Mouse (Mus musculus) left cerebral cortex, postnatal 36 days (tissue): ENCODE measurements around the gene Spata33. TPM values are rescaled to one million over a fixed set of nuclear protein-coding genes. Genes with fewer than 3 reads are reported as not detected.
"Not testable (repeated sequence)": the region's sequence is repeated elsewhere in the genome, so short reads cannot be mapped to it uniquely, and the experiment has no call there.

Experiments
- DNase-seq, 2 experiments: peaks; one replicate each; pipeline ENCODE4 v3.0.0; 2021 to 2022; ENCODE audit warnings: low spot score in 2 of 2, mixed read lengths in 1 of 2
- intact Hi-C: fragments of 180-260 bp; cut with DNase I; formaldehyde crosslinking; loops from one replicate; pipeline ENCODE4 v1.15.1; 2025
- total RNA-seq, 2 experiments: library from RNA; stranded (reverse); gene quantifications; 2 replicates each; pipeline ENCODE4 v1.2.3; 2021

Spata33 gene
- total RNA-seq, 2 experiments from 2014 or later: 6.4 to 7.5 TPM

DNA sequence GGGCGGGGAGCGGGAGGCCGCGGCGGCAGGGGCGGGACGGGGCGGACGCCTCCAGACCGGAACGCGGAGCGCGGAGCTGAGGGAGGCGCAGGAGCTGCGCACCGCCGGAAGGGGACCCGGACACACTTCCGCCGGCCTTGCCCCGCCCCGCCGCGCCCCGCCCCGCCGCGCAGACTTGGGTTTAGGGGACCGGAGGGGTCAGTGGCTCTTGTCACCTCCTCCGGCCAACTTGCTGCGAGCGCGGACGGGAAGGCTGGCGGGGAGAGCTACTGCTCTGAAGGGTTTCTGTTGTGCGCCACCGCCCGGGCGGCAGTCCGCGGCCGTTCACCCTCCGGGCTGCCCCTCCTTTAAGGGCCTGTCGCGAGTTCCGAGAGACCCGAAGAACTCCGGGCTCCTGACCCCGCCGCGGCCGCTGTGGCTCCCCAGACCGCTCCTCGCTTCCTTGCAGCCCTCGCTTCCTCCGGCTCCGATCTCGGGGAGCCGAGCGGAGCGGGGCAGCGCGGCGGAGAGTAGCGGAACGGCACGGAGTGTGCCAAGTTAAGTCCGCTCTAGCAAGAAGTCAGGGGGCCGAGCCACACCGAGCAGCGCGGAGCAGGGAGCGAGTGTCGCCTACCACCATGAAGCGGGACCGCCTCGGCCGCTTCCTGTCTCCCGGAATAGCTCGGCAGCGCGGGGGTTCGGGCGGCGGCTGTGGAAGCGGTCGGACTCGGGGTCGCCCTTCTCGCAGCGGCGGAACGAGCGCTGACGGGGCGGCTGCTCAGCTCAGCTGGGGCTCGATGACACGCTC lies 41.7 kb downstream of the Spata33 start, which contains the start of the genes Zfp276 and Vps9d1:
TSS of gene Zfp276 (plus strand) at position 97 of the 787 bp plus-strand sequence.
TSS of gene Vps9d1 (minus strand) at position 250 of the 787 bp plus-strand sequence.
- peak; percentile 80 to 87 for DNase-seq
- intact Hi-C loops: no loop called here

DNA sequence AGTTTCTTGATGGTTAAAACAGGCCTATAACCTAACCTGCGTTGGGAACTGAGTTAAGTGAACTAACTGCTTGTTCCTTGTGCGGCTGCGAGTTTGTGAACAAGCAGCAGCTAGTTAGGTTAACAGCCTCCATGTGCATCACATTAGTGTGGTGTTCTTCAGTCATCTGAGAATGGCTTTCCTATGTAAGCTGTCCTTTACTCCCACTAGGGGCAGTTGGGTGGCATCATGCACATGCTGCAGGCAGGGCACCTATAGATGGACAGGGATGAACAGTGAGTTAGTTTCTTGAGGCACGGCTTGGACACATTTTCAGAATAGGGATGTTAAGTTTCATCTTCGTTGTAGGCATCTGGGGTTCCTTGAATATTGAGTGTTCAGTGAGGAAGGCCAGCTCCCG lies 42.5 kb downstream of the Spata33 start:
- intact Hi-C loops: no loop called here

DNA sequence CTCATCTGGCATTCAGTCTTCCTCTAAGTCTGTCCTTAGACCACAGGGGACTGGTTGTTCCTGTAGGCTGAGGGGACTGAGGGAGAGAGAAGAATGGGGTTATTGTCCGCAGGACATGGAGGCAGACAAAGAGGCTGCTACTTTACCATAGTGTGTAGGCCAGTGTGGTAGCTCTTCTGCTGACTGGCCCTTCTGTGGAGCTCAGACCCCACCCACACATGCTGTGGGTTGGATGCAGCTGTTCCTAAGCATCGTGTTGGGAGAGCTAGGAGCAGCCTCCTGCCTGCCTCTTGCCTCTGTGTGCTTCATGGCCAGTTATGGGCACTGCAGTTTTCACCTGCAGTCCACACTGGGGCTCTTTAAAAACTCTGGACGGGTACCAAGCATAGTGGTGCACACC lies 44.5 kb downstream of the Spata33 start:
- peak; percentile 35 to 44 for DNase-seq
- intact Hi-C loops: no loop called here

More for the DNA sequence above, 42.5 kb downstream of the Spata33 start:
- no peak for DNase-seq

DNA sequence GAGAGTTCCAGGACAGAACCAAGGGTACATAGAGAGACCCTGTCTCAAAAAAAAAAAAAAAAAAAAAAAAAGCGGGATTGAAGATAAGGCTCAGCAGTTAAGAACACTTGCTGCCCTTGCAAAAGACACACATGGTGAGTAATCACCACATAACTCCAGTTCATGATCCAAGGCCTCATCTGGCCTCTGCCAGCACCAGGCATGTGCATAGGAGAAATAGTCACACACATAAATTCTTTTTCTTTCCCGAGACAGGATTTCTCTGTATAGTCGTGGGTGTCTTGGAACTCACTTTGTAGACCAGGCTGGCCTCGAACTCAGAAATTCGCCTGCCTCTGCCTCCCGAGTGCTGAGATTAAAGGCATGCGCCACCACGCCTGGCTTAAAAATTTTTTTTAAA lies 45.0 kb downstream of the Spata33 start:
- DNase-seq, intact Hi-C loops: not testable (repeated sequence)

DNA sequence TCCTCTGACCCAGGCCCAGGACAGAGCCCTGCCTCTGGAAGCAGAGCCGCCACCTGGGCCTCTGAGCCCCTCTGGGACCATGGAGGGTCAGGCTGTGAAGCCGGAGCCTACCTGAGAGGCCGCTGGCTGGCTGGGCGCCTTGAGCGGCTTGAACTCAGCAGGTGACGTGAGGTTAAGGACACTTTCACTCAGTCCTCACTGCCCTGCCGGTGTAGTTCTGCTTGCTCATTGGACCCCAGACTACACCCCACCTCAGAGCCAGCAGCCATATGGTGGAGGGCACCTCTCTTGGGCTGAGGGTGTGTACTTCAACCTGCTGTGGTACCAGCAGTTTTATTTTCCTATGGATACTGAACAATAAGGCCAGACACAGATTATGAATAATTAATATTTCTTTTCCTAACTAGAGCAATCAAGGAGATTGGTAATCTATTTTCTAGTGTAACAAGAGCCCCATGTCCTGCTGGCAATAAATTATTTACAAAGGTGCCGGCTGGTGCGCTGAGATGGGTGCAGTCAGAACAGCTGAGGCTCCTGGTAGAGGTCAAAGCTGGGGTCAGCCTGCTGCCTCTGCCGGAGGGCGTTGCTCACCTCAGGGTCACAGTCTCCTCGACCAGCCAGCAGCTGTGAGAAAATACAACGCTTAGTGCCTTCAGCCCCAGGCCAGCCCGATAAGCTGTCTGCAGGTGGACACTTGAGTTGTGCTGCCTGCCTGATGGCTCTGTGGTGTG lies 55.5 kb downstream of the Spata33 start:
- no peak for DNase-seq
- intact Hi-C loops: no loop called here

DNA sequence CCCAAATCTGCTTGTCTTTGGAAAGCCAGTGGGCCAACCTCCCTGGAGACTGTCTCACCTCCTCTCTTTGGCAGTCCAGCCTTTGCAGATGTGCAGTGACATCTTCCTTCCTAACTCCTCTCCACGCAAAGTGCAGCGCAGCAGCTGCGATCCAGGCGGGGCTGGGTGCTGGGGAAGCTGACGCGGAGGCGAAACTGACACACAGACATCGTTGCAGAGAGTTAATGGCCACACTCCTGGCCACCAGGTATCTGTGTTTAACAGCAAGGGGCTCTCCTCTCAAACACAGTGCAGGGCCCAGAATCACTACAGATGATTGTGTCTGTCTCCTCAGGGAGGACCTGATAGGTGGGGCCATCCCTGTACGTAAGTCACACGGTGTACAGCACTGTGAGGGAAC lies 58.5 kb downstream of the Spata33 start:
- DNase-seq: no peak
- intact Hi-C loops: no loop called here

Other genes starting within 250 kb of the Spata33 start
- gene Ankrd11, start 170.6 kb upstream of the Spata33 start, total RNA-seq: 100 to 1,000 TPM; 145 to 177 TPM
- 10 to 100 TPM; 58.2 to 62.2 TPM for gene Spg7, start 149.9 kb upstream of the Spata33 start, total RNA-seq
- gene Rpl13, start 110.5 kb upstream of the Spata33 start, total RNA-seq: 100 to 1,000 TPM; 350 to 427 TPM
- 10 to 100 TPM; 42.7 to 75.2 TPM for gene Cpne7, start 95.5 kb upstream of the Spata33 start, total RNA-seq
- not detected for gene Sult5a1, start 54.5 kb upstream of the Spata33 start, total RNA-seq
- not detected for gene Dpep1, start 26.6 kb upstream of the Spata33 start, total RNA-seq
- gene Chmp1a, start 69 bp upstream of the Spata33 start, total RNA-seq: 100 to 1,000 TPM in 1 of 2 experiments, 10 to 100 TPM in 1; 95.8 to 113 TPM
- 100 to 1,000 TPM in 1 of 2 experiments, 10 to 100 TPM in 1; 76.8 to 101 TPM for gene Cdk10, start 12.0 kb downstream of the Spata33 start, total RNA-seq
- 10 to 100 TPM; 86.7 to 88.8 TPM for gene Spata2l, start 23.4 kb downstream of the Spata33 start, total RNA-seq
- gene Zfp276, start 41.4 kb downstream of the Spata33 start, total RNA-seq: 10 to 100 TPM; 19.2 to 24.8 TPM
- gene Vps9d1, start 41.5 kb downstream of the Spata33 start, total RNA-seq: 10 to 100 TPM; 56.1 to 67.6 TPM
- 1 to 10 TPM; 2.7 TPM for gene Fanca, start 105.7 kb downstream of the Spata33 start, total RNA-seq
- 10 to 100 TPM; 14.8 to 18.2 TPM for gene Spire2, start 119.9 kb downstream of the Spata33 start, total RNA-seq
- gene Tcf25, start 160.9 kb downstream of the Spata33 start, total RNA-seq: 100 to 1,000 TPM; 543 to 593 TPM
- gene Mc1r, start 194.3 kb downstream of the Spata33 start, total RNA-seq: under 1 TPM in 1 of 2 experiments, not detected in 1; 0.14 TPM
- gene Tubb3, start 198.6 kb downstream of the Spata33 start, total RNA-seq: 100 to 1,000 TPM; 399 to 458 TPM
- gene Def8, start 210.7 kb downstream of the Spata33 start, total RNA-seq: 10 to 100 TPM; 62.0 to 64.3 TPM